In the genomic region with DNA sequence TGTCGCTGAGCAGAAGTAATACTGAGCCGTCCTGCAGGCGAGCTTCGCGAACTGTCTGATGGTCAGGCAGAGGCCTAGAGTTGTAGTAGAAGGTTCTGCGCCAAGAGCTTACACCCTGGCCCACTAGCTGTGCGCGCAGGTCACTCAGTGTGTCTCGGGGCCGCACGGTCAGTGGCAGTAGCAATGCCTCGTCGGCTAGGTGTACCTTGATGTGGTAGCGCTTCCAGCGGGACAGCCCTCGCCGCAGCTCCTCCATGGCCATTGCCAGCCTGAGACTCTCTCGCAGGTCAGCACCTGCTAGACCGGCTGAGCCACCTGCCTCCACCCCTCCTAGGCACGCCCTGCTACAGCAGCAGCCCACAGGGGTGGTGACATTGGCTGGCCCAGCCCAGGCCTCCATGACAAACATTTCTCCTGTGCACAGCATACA, we compare ENCODE assay signal across 9 mouse cellular contexts. TPM values are rescaled to one million over a fixed set of nuclear protein-coding genes. Genes with fewer than 3 reads are reported as not detected.
DNase-seq lines count a peak whose midpoint lies in the region; TF ChIP-seq lines count a peak whose summit lies in the region.
"Had no signal": no experiment of that assay in that cellular context is flagged by ENCODE, and none has a peak within 500 bp of the region (broad histone marks: within the 10 kb centered on the region; RNA-seq: fewer than 3 reads in every experiment).

A gene (minus strand): TSS at position 266 of the 430 bp plus-strand sequence.

- TF ChIP-seq CTCF in thymus, adult 2 months (IDR thresholded peaks at IDR 0.05; ENCODE audit: borderline replicate concordance, control insufficient read depth, extremely low read depth, insufficient read depth, low read length, poor library complexity): no peak
- no peak for TF ChIP-seq CTCF in lung, adult 2 months (IDR thresholded peaks at IDR 0.05; ENCODE audit: insufficient read depth, low read length)

- 87% methylated on average over 20 of the region's 20 CpGs for WGBS in thymus, adult 2 months
- WGBS in lung, adult 2 months: 65% methylated on average over 20 of the region's 20 CpGs

- no peaks in the 10 kb centered on the region for H3K4me1 ChIP-seq in thymus, adult 2 months (replicated peaks; ENCODE audit: control insufficient read depth, insufficient read depth, low read length)
- no peaks in the 10 kb centered on the region for H3K4me1 ChIP-seq in lung, adult 2 months (ENCODE audit: control insufficient read depth, insufficient read depth, low read length)

- no peaks in the 10 kb centered on the region for H3K36me3 ChIP-seq in thymus, adult 2 months (ENCODE audit: control insufficient read depth, insufficient read depth, low read length)
- H3K36me3 ChIP-seq: hindbrain, embryonic 12.5 days had no signal

- DNase-seq in adrenal gland, adult (ENCODE audit: inconsistent age in 2 of 2, low spot score in 1 of 2): peak; percentile 12 to 33
- DNase-seq in adrenal gland, postnatal 4 days (ENCODE audit: low spot score in 2 of 2): no peak
- no peak for DNase-seq in thymus, adult 2 months
- DNase-seq in thymus, adult 18-20 months: no peak
- peak; percentile 67 for DNase-seq in lung, adult 2 months
- DNase-seq in urinary bladder, postnatal 25 days (ENCODE audit: low spot score): peak; percentile 59
- DNase-seq in left cerebral cortex, adult 18-20 months (ENCODE audit: low spot score in 2 of 2): no peak
- DNase-seq in embryo, embryonic 9.5 days (ENCODE audit: extremely low spot score): no peak

- H3K27me3 ChIP-seq in thymus, adult 2 months (ENCODE audit: control insufficient read depth, insufficient read depth, low read length): no peaks in the 10 kb centered on the region
- H3K27me3 ChIP-seq: hindbrain, embryonic 12.5 days had no signal

- no peak for TF ChIP-seq POLR2A in thymus, adult 2 months (IDR thresholded peaks at IDR 0.05; ENCODE audit: control insufficient read depth, extremely low read depth, insufficient read depth, low read length, poor library complexity)
- peak; percentile 59; the same call in 1 of the 2 replicates for TF ChIP-seq POLR2A in lung, adult 2 months (IDR thresholded peaks at IDR 0.05; ENCODE audit: borderline replicate concordance, extremely low read depth, low read depth, low read length)

- no peak within 1 kb of the TSS for H3K4me3 ChIP-seq in thymus, adult 2 months (ENCODE audit: control insufficient read depth, insufficient read depth, low read length)
- H3K4me3 ChIP-seq in lung, adult 2 months (replicated peaks; ENCODE audit: extremely low read depth, low read depth, low read length): peak within 1 kb of the TSS; percentile 40
- H3K4me3 ChIP-seq: hindbrain, embryonic 12.5 days had no signal

- no peak within 1 kb of the TSS for H3K27ac ChIP-seq in thymus, adult 2 months (ENCODE audit: control insufficient read depth, insufficient read depth, low read length)

RNA-seq across cellular contexts. Expression of the gene that starts here (rescaled TPM):
- total RNA-seq in adrenal gland, postnatal 4 days (2021): 1 to 10 TPM; 1.4 to 1.9 TPM
- 10.6 and 13.1 TPM in 2 replicates for polyA plus RNA-seq in thymus, adult 2 months (2012; rRNA removed)
- polyA plus RNA-seq in lung, adult 2 months (2012; rRNA removed): 10.2 and 16.7 TPM in 2 replicates
- total RNA-seq in left cerebral cortex, adult 18-20 months (2021): 1 to 10 TPM; 2.7 to 3.2 TPM

Comparison
In these comparisons a context has a peak if more than half of its experiments do, and no peak if none do; other contexts are left out.
1. DNase-seq: peak in adrenal gland, adult (2 of 2), lung, adult 2 months (single experiment) and urinary bladder, postnatal 25 days (single experiment); none in adrenal gland, postnatal 4 days (0 of 2), thymus, adult 2 months (single experiment), thymus, adult 18-20 months (0 of 2), left cerebral cortex, adult 18-20 months (0 of 2) and embryo, embryonic 9.5 days (single experiment).